11 mouse cellular contexts compared by ENCODE assay signal in genomic region chr19:47460120-47460960, GRCm38 (mm10). TPM values are rescaled to one million over a fixed set of nuclear protein-coding genes. Genes with fewer than 3 reads are reported as not detected.
DNase-seq lines count a peak whose midpoint lies in the region; ATAC-seq lines count a peak whose summit lies in the region.
"Had no signal": no experiment of that assay in that cellular context is flagged by ENCODE, and none has a peak within 500 bp of the region (broad histone marks: within the 10 kb centered on the region; RNA-seq: fewer than 3 reads in every experiment).

No protein-coding gene starts in this region.

- H3K9ac ChIP-seq in hindbrain, embryonic 15.5 days: no peak overlapping the region
- no peak overlapping the region for H3K9ac ChIP-seq in hindbrain, embryonic 11.5 days (ENCODE audit: low read depth, low read length)
- H3K9ac ChIP-seq in embryonic facial prominence, embryonic 14.5 days (ENCODE audit: low read depth, low read length): no peak overlapping the region
- peak overlapping the region; percentile 29; the same call in 1 of the 2 replicates for H3K9ac ChIP-seq in intestine, embryonic 16.5 days (ENCODE audit: low read depth, low read length)

- DNase-seq in hindbrain, embryonic 11.5 days (ENCODE audit: low spot score): no peak
- peak; percentile 74 for DNase-seq in embryonic facial prominence, embryonic 14.5 days (ENCODE audit: low spot score)
- DNase-seq in lung, postnatal 4 days: peak; percentile 57 to 81
- DNase-seq in thymus, postnatal 10 days (ENCODE audit: low spot score in 2 of 2): no peak
- DNase-seq in cerebellum, adult 9-10 months: no peak
- DNase-seq: cerebellum, adult 11-12 months; spleen, adult 18-20 months had no signal

- no peak overlapping the region for H3K4me3 ChIP-seq in hindbrain, embryonic 15.5 days
- H3K4me3 ChIP-seq in hindbrain, embryonic 11.5 days (ENCODE audit: low read depth, low read length): no peak overlapping the region
- no peak overlapping the region for H3K4me3 ChIP-seq in embryonic facial prominence, embryonic 14.5 days (ENCODE audit: low read depth, low read length)
- H3K4me3 ChIP-seq in intestine, embryonic 16.5 days (ENCODE audit: low read length): peak overlapping the region; percentile 16

- no peak overlapping the region for H3K27ac ChIP-seq in hindbrain, embryonic 15.5 days (replicated peaks)
- no peak overlapping the region for H3K27ac ChIP-seq in hindbrain, embryonic 11.5 days (ENCODE audit: low read depth, low read length)
- H3K27ac ChIP-seq in embryonic facial prominence, embryonic 14.5 days (replicated peaks; ENCODE audit: low read depth, low read length): no peak overlapping the region
- peak overlapping the region; percentile 61 for H3K27ac ChIP-seq in intestine, embryonic 16.5 days (ENCODE audit: low read length)
- H3K27ac ChIP-seq: kidney, postnatal 0 days had no signal

- no peak for ATAC-seq in hindbrain, embryonic 15.5 days (ENCODE audit: low FRiP score, low read depth)
- no peak for ATAC-seq in hindbrain, embryonic 11.5 days (ENCODE audit: low FRiP score)
- ATAC-seq in embryonic facial prominence, embryonic 14.5 days (ENCODE audit: low read depth): no peak
- no peak for ATAC-seq in intestine, embryonic 16.5 days
- no peak for ATAC-seq in monocyte, adult 5-6 weeks (replicated peaks; ENCODE audit: insufficient number of reproducible peaks, low FRiP score, low TSS enrichment, poor library complexity, severe bottlenecking)

- H3K27me3 ChIP-seq in hindbrain, embryonic 15.5 days: no peaks in the 10 kb centered on the region
- no peaks in the 10 kb centered on the region for H3K27me3 ChIP-seq in hindbrain, embryonic 11.5 days (ENCODE audit: control insufficient read depth, insufficient read depth, low read length)
- H3K27me3 ChIP-seq in embryonic facial prominence, embryonic 14.5 days (replicated peaks; ENCODE audit: control insufficient read depth, insufficient read depth, low read length): no peaks in the 10 kb centered on the region
- no peaks in the 10 kb centered on the region for H3K27me3 ChIP-seq in intestine, embryonic 16.5 days (replicated peaks; ENCODE audit: control insufficient read depth, insufficient read depth, low read length)

- 60% methylated on average over 19 of the region's 19 CpGs for WGBS in hindbrain, embryonic 15.5 days
- WGBS in hindbrain, embryonic 11.5 days: 64% methylated on average over 19 of the region's 19 CpGs
- whole genome bisulfite sequencing in embryonic facial prominence, embryonic 14.5 days: 55% methylated on average over 19 of the region's 19 CpGs
- WGBS in intestine, embryonic 16.5 days: 38% methylated on average over 19 of the region's 19 CpGs

- H3K9me3 ChIP-seq in hindbrain, embryonic 15.5 days: no peaks in the 10 kb centered on the region
- H3K9me3 ChIP-seq in hindbrain, embryonic 11.5 days (ENCODE audit: control insufficient read depth, low read length): no peaks in the 10 kb centered on the region
- H3K9me3 ChIP-seq in embryonic facial prominence, embryonic 14.5 days (ENCODE audit: control insufficient read depth, low read length): no peaks in the 10 kb centered on the region
- peaks cover 4% of the 10 kb centered on the region; the same call in 1 of the 2 replicates for H3K9me3 ChIP-seq in intestine, embryonic 16.5 days (ENCODE audit: control insufficient read depth, low read length)

- H3K4me1 ChIP-seq in hindbrain, embryonic 15.5 days (replicated peaks): peaks cover 46% of the 10 kb centered on the region
- no peaks in the 10 kb centered on the region; the same call in none of the 2 replicates for H3K4me1 ChIP-seq in hindbrain, embryonic 11.5 days (replicated peaks; ENCODE audit: control insufficient read depth, insufficient read depth, low read length)
- peaks cover 35% of the 10 kb centered on the region for H3K4me1 ChIP-seq in embryonic facial prominence, embryonic 14.5 days (ENCODE audit: control insufficient read depth, insufficient read depth, low read length)
- peaks cover 64% of the 10 kb centered on the region for H3K4me1 ChIP-seq in intestine, embryonic 16.5 days (ENCODE audit: control insufficient read depth, insufficient read depth, low read length)

- H3K36me3 ChIP-seq in hindbrain, embryonic 15.5 days: no peaks in the 10 kb centered on the region
- H3K36me3 ChIP-seq in hindbrain, embryonic 11.5 days (ENCODE audit: control insufficient read depth, insufficient read depth, low read length): no peaks in the 10 kb centered on the region
- no peaks in the 10 kb centered on the region; the same call in 1 of the 2 replicates for H3K36me3 ChIP-seq in embryonic facial prominence, embryonic 14.5 days (ENCODE audit: control insufficient read depth, insufficient read depth, low read length)
- no peaks in the 10 kb centered on the region for H3K36me3 ChIP-seq in intestine, embryonic 16.5 days (ENCODE audit: control insufficient read depth, insufficient read depth, low read length)

- H3K4me2 ChIP-seq in hindbrain, embryonic 15.5 days: peak overlapping the region; percentile 18
- H3K4me2 ChIP-seq in hindbrain, embryonic 11.5 days (replicated peaks; ENCODE audit: low read depth, low read length): no peak overlapping the region
- peak overlapping the region; percentile 8; the same call in 1 of the 2 replicates for H3K4me2 ChIP-seq in embryonic facial prominence, embryonic 14.5 days (ENCODE audit: low read depth, low read length)
- 0 out of 2 replicates have a peak overlapping the region, but pooled peaks have one; percentile 16 for H3K4me2 ChIP-seq in intestine, embryonic 16.5 days (ENCODE audit: low read depth, low read length)

RNA-seq across cellular contexts. Expression of gene Sh3pxd2a, which starts 3.9 kb away (rescaled TPM):
- polyA plus RNA-seq in hindbrain, embryonic 15.5 days (2015; fragmentation: Nextera tagmentation; extraction: Ambion mirVana): 2.3 and 2.4 TPM in 2 replicates
- polyA plus RNA-seq in hindbrain, embryonic 11.5 days (2014; fragmentation: Nextera tagmentation; extraction: Ambion mirVana): 5.5 and 6.9 TPM in 2 replicates
- 19.5 and 20.3 TPM in 2 replicates for polyA plus RNA-seq in embryonic facial prominence, embryonic 14.5 days (2014; fragmentation: Nextera tagmentation; extraction: Ambion mirVana)
- 3.0 and 3.6 TPM in 2 replicates for polyA plus RNA-seq in intestine, embryonic 16.5 days (2015; fragmentation: Nextera tagmentation; extraction: Ambion mirVana)
- 2.1 to 3.7 TPM (median 2.6 TPM) in 3 replicates for total RNA-seq in monocyte, adult 5-6 weeks (2017)

Comparison
In these comparisons a context has a peak if more than half of its experiments do, and no peak if none do; other contexts are left out.
1. DNase-seq: peak in embryonic facial prominence, embryonic 14.5 days (single experiment) and lung, postnatal 4 days (2 of 2); none in hindbrain, embryonic 11.5 days (single experiment), thymus, postnatal 10 days (0 of 2) and cerebellum, adult 9-10 months (single experiment).